7 mouse cellular contexts compared by ENCODE assay signal in the genomic region with DNA sequence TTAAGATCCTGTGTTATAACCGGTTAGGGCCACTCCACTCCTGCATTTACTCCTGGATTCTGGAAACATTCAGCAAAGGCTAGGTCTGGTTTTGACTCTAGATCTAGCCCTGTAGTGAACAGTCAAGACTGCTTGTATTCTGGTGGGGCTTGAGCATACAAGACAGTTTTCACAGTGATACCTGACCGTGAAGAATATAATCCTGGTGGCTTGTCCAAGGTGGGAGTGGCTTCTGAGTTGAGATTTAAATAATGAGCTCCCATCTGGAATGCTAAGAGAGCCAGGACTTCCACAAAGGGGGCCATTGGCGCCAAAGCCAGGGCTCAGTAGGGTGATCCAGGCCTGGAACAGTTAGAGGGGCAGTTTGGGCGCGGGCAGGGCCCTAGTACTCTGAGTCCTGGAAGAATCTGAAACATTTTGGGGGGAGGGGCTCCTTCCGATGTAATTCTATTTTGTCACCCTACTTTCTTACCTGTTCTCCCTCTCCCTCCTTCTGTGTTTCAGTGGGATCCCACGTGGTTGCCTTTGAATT. TPM values are rescaled to one million over a fixed set of nuclear protein-coding genes. Genes with fewer than 3 reads are reported as not detected.
DNase-seq lines count a peak whose midpoint lies in the region; ATAC-seq and TF ChIP-seq lines count a peak whose summit lies in the region.

No protein-coding gene starts in this region.

- H3K4me3 ChIP-seq in lung, embryonic 14.5 days (ENCODE audit: low read depth, low read length), result peak overlapping the region; percentile 67
- peak overlapping the region; percentile 83 for H3K4me3 ChIP-seq in heart, embryonic 15.5 days
- H3K4me3 ChIP-seq in liver, embryonic 14.5 days (ENCODE audit: insufficient read depth in 1 of 2, low read depth in 2 of 2, low read length in 2 of 2), result no peak overlapping the region
- peak overlapping the region; percentile 66 for H3K4me3 ChIP-seq in stomach, embryonic 16.5 days (replicated peaks; ENCODE audit: low read length)

- H3K27ac ChIP-seq in lung, embryonic 14.5 days (ENCODE audit: low read depth), result peak overlapping the region; percentile 31; the same call in 1 of the 2 replicates
- H3K27ac ChIP-seq in heart, embryonic 15.5 days, result peak overlapping the region; percentile 91
- H3K27ac ChIP-seq in liver, embryonic 14.5 days, result no peak overlapping the region
- H3K27ac ChIP-seq in stomach, embryonic 16.5 days (ENCODE audit: low read length), result peak overlapping the region; percentile 36; the same call in 1 of the 2 replicates

- peak; percentile 4; the same call in 1 of the 2 replicates for ATAC-seq in lung, embryonic 14.5 days (ENCODE audit: insufficient read depth)
- no peak for ATAC-seq in heart, embryonic 15.5 days (replicated peaks; ENCODE audit: insufficient number of reproducible peaks, insufficient read depth, low FRiP score, low read depth)
- no peak for ATAC-seq in liver, embryonic 14.5 days (ENCODE audit: insufficient read depth)
- ATAC-seq in stomach, embryonic 16.5 days (ENCODE audit: insufficient read depth, low FRiP score), result no peak

- peaks cover 5% of the 10 kb centered on the region; the same call in 1 of the 2 replicates for H3K36me3 ChIP-seq in lung, embryonic 14.5 days (ENCODE audit: insufficient read depth)
- peaks cover 13% of the 10 kb centered on the region; the same call in 1 of the 2 replicates for H3K36me3 ChIP-seq in heart, embryonic 15.5 days
- H3K36me3 ChIP-seq in liver, embryonic 14.5 days (replicated peaks; ENCODE audit: control insufficient read depth, insufficient read depth, low read depth), result no peaks in the 10 kb centered on the region
- H3K36me3 ChIP-seq in stomach, embryonic 16.5 days (ENCODE audit: control insufficient read depth, insufficient read depth, low read length), result no peaks in the 10 kb centered on the region

- H3K9ac ChIP-seq in lung, embryonic 14.5 days, result peak overlapping the region; percentile 33; the same call in 1 of the 2 replicates
- H3K9ac ChIP-seq in heart, embryonic 15.5 days, result peak overlapping the region; percentile 17
- no peak overlapping the region for H3K9ac ChIP-seq in liver, embryonic 14.5 days (replicated peaks)
- peak overlapping the region; percentile 76; the same call in 1 of the 2 replicates for H3K9ac ChIP-seq in stomach, embryonic 16.5 days (ENCODE audit: low read length)

- H3K4me1 ChIP-seq in lung, embryonic 14.5 days (ENCODE audit: insufficient read depth), result peaks cover 6% of the 10 kb centered on the region; the same call in 1 of the 2 replicates
- peaks cover 38% of the 10 kb centered on the region for H3K4me1 ChIP-seq in heart, embryonic 15.5 days (replicated peaks)
- peaks cover 0 to 5% of the 10 kb centered on the region in 2 experiments; a peak in 1 of 4 replicates for H3K4me1 ChIP-seq in liver, embryonic 14.5 days (replicated peaks; ENCODE audit: control insufficient read depth in 2 of 2, insufficient read depth in 2 of 2, low read length in 1 of 2)
- H3K4me1 ChIP-seq in stomach, embryonic 16.5 days (ENCODE audit: control insufficient read depth, insufficient read depth, low read length), result peaks cover 17% of the 10 kb centered on the region

- peak overlapping the region; percentile 100 for H3K4me2 ChIP-seq in lung, embryonic 14.5 days
- H3K4me2 ChIP-seq in heart, embryonic 15.5 days, result peak overlapping the region; percentile 98
- H3K4me2 ChIP-seq in liver, embryonic 14.5 days (ENCODE audit: low read depth), result peak overlapping the region; percentile 61
- peak overlapping the region; percentile 100 for H3K4me2 ChIP-seq in stomach, embryonic 16.5 days (ENCODE audit: low read depth, low read length)

- TF ChIP-seq EP300 in liver, embryonic 14.5 days (IDR thresholded peaks at IDR 0.05; ENCODE audit: low read depth), result no peak

- WGBS in lung, embryonic 14.5 days, result 31% methylated on average over 7 of the region's 7 CpGs
- WGBS in heart, embryonic 15.5 days, result 22% methylated on average over 7 of the region's 7 CpGs
- WGBS in liver, embryonic 14.5 days (ENCODE audit: insufficient replicate concordance), result 33% methylated on average over 7 of the region's 7 CpGs
- 37% methylated on average over 7 of the region's 7 CpGs for WGBS in stomach, embryonic 16.5 days

- no peaks in the 10 kb centered on the region for H3K9me3 ChIP-seq in lung, embryonic 14.5 days (ENCODE audit: low read depth, low read length)
- no peaks in the 10 kb centered on the region for H3K9me3 ChIP-seq in heart, embryonic 15.5 days (replicated peaks)
- H3K9me3 ChIP-seq in liver, embryonic 14.5 days (ENCODE audit: control insufficient read depth, low read length), result no peaks in the 10 kb centered on the region
- no peaks in the 10 kb centered on the region for H3K9me3 ChIP-seq in stomach, embryonic 16.5 days (replicated peaks; ENCODE audit: control insufficient read depth, low read length)

- peaks cover 18% of the 10 kb centered on the region for H3K27me3 ChIP-seq in lung, embryonic 14.5 days (ENCODE audit: insufficient read depth, low read length)
- H3K27me3 ChIP-seq in heart, embryonic 15.5 days, result peaks cover 26% of the 10 kb centered on the region
- peaks cover 21% of the 10 kb centered on the region for H3K27me3 ChIP-seq in liver, embryonic 14.5 days (ENCODE audit: control insufficient read depth, insufficient read depth, low read length)
- peaks cover 13% of the 10 kb centered on the region for H3K27me3 ChIP-seq in stomach, embryonic 16.5 days (ENCODE audit: control insufficient read depth, insufficient read depth, low read length)

- no peak for TF ChIP-seq CTCF in lung, embryonic 14.5 days (IDR thresholded peaks at IDR 0.05; ENCODE audit: low read depth)
- no peak for TF ChIP-seq CTCF in liver, embryonic 14.5 days (IDR thresholded peaks at IDR 0.05; ENCODE audit: low read depth)

- DNase-seq in lung, embryonic 14.5 days, result peak; percentile 29
- no peak for DNase-seq in lung, postnatal 4 days
- no peak for DNase-seq in liver, embryonic 14.5 days (ENCODE audit: low read depth in 3 of 3, low spot score in 3 of 3)
- no peak for DNase-seq in left cerebral cortex, adult 18-20 months (ENCODE audit: low spot score in 2 of 2)
- no peak for DNase-seq in adrenal gland, postnatal 36 days

RNA-seq across cellular contexts. Expression of a gene that starts 1.6 kb away (rescaled TPM):
- polyA plus RNA-seq in lung, embryonic 14.5 days (2014; fragmentation: Nextera tagmentation; extraction: Ambion mirVana), result 8.1 and 10.9 TPM in 2 replicates
- polyA plus RNA-seq in heart, embryonic 15.5 days (2015; fragmentation: Nextera tagmentation; extraction: Ambion mirVana), result 22.5 and 22.8 TPM in 2 replicates
- polyA plus RNA-seq in liver, embryonic 14.5 days (2012; rRNA removed), result 7.1 and 7.6 TPM in 2 replicates
- 9.9 and 10.2 TPM in 2 replicates for polyA plus RNA-seq in liver, embryonic 14.5 days (2014; fragmentation: Nextera tagmentation; extraction: Ambion mirVana)
- 8.8 and 10.2 TPM in 2 replicates for polyA plus RNA-seq in stomach, embryonic 16.5 days (2015; fragmentation: Nextera tagmentation; extraction: Ambion mirVana)
- 10 to 100 TPM; 23.9 to 24.8 TPM for total RNA-seq in left cerebral cortex, adult 18-20 months (2021)
- 10 to 100 TPM; 31.8 to 35.7 TPM for total RNA-seq in adrenal gland, postnatal 36 days (2021)

RNA-seq across cellular contexts. Expression of a gene that starts 22.3 kb away (rescaled TPM):
- polyA plus RNA-seq in lung, embryonic 14.5 days (2014; fragmentation: Nextera tagmentation; extraction: Ambion mirVana), result 0.74 and 0.78 TPM in 2 replicates
- 1.8 and 3.6 TPM in 2 replicates for polyA plus RNA-seq in heart, embryonic 15.5 days (2015; fragmentation: Nextera tagmentation; extraction: Ambion mirVana)
- polyA plus RNA-seq in liver, embryonic 14.5 days (2012; rRNA removed), result 8.4 and 9.2 TPM in 2 replicates
- polyA plus RNA-seq in liver, embryonic 14.5 days (2014; fragmentation: Nextera tagmentation; extraction: Ambion mirVana), result 10.6 and 12.5 TPM in 2 replicates
- 13.1 and 14.9 TPM in 2 replicates for polyA plus RNA-seq in stomach, embryonic 16.5 days (2015; fragmentation: Nextera tagmentation; extraction: Ambion mirVana)
- 10 to 100 TPM; 46.6 to 54.5 TPM for total RNA-seq in left cerebral cortex, adult 18-20 months (2021)
- total RNA-seq in adrenal gland, postnatal 36 days (2021), result 100 to 1,000 TPM; 136 to 172 TPM

RNA-seq across cellular contexts. Expression of a gene that starts 35.4 kb away (rescaled TPM):
- polyA plus RNA-seq in lung, embryonic 14.5 days (2014; fragmentation: Nextera tagmentation; extraction: Ambion mirVana), result 0.43 and 0.57 TPM in 2 replicates
- 0.32 and 0.42 TPM in 2 replicates for polyA plus RNA-seq in heart, embryonic 15.5 days (2015; fragmentation: Nextera tagmentation; extraction: Ambion mirVana)
- polyA plus RNA-seq in liver, embryonic 14.5 days (2012; rRNA removed), result 0.01 and 0.18 TPM in 2 replicates
- 0.06 TPM in 1 of 2 replicates, not detected in the other for polyA plus RNA-seq in liver, embryonic 14.5 days (2014; fragmentation: Nextera tagmentation; extraction: Ambion mirVana)
- polyA plus RNA-seq in stomach, embryonic 16.5 days (2015; fragmentation: Nextera tagmentation; extraction: Ambion mirVana), result 0.31 and 0.46 TPM in 2 replicates
- total RNA-seq in left cerebral cortex, adult 18-20 months (2021), result 1 to 10 TPM; 4.9 to 5.3 TPM
- 1 to 10 TPM in 1 of 2 experiments, under 1 TPM in 1; 0.46 to 1.2 TPM for total RNA-seq in adrenal gland, postnatal 36 days (2021)

Comparison
In these comparisons a context has a peak if more than half of its experiments do, and no peak if none do; other contexts are left out.
1. H3K4me3 ChIP-seq: peak in lung, embryonic 14.5 days (single experiment), heart, embryonic 15.5 days (single experiment) and stomach, embryonic 16.5 days (single experiment); none in liver, embryonic 14.5 days (0 of 2).
2. Peak in every context shown above with its lines, with median percentiles within 50 percentile points of each other: H3K4me2 ChIP-seq.